Mouse (Mus musculus) 416B (cell line): Measurements from ENCODE around the gene Pebp1.

Source experiments
- DNase-seq: peaks from one replicate; pipeline ENCODE4 v3.0.0; 2011; ENCODE audit warnings: low read depth

Gene Pebp1

DNA sequence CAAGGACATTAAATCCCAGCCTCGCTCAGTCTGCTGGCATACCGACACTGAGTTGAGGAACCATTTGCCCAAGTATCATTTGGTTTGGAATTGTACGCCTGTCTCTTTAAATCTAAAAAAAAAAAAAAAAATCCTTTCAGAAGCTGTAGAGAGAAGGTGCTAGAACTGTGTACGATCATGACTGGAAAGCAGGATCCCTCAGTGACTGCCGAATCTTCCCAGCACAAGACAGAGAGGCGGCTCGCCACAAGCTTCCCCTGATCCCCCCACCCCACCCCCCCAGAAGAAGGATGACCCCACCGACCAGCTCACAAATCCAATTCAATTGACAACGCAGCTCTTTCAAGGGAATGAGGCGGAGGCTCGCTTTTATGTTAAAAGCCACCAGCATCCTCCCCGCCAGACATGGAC lies 47.1 kb downstream of the Pebp1 start:
- no peak for DNase-seq

DNA sequence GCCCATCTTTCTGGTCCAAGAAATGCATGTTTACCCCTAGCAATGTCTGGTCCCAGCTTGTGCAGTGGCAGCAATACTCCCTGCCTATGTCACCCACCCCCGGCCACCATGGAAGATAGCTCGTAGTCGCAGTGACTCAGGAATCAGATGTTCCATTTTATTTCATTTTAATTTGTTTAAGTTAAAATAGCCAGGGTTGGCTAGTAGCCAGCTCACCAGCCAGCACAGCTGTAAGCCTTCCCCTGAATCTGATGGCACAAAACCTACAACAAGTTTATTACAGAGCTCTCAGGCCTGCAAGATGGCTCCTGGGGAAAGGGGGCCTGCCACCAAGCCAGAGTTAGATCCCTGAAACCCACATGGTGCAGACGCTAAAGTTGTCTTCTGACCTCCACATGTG lies 48.3 kb downstream of the Pebp1 start:
- no peak for DNase-seq

DNA sequence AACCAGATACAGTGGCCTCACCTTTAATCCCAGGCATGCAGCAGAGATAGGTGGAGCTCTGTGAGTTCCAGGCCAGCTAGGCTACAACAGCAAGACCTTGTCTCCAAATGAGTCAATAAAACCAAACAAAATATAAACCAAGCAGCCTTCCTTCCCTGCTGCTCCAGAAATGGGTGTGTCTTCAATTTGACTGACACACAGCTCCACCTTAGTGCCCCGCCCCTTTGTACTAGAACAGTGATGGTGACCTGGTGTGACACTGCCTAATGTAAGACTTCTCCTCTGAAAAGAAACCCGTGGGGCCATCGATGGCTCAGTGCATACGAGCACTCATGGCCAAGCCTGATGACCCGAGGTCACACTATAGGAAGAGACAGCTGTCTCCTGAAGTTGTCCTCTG lies 50.9 kb downstream of the Pebp1 start:
- peak; percentile 7 for DNase-seq
